Mouse (Mus musculus) heart, embryonic 14.5 days (tissue): ENCODE measurements around the gene Pds5b. TPM values are rescaled to one million over a fixed set of nuclear protein-coding genes. Genes with fewer than 3 reads are reported as not detected.
A peak's percentile ranks its signal among the peaks of the same experiment; 100 is the strongest.
"Not testable (repeated sequence)": the region's sequence is repeated elsewhere in the genome, so short reads cannot be mapped to it uniquely, and the experiment has no call there.

Experiments used
- ATAC-seq: fragments of 200-750 bp; cut with Nextera tagmentation; 2 replicates; pipeline ENCODE4 v1.8.0; 2017; ENCODE audit warnings: low read depth, moderate TSS enrichment; ENCODE audit not compliant: insufficient number of reproducible peaks, insufficient read depth, low FRiP score
- H3K27ac ChIP-seq, 2 experiments: fragments of 200-500 bp in 1 of 2; fragments of 300-500 bp in 1 of 2; sonication (generic) in 1 of 2; replicated peaks in 1 of 2; 2 replicates each; pipeline ENCODE4 v1.5.1; 2012 to 2014; ENCODE audit warnings: low read depth in 2 of 2, low read length in 2 of 2, control low read depth in 1 of 2, mild to moderate bottlenecking in 1 of 2, mixed read lengths in 1 of 2; ENCODE audit not compliant: control insufficient read depth in 1 of 2, insufficient read depth in 1 of 2
- H3K27me3 ChIP-seq: fragments of 300-500 bp; sonication (generic); 2 replicates; pipeline ENCODE4 v1.6.1; 2014; ENCODE audit warnings: mild to moderate bottlenecking, low read length, control low read depth; ENCODE audit not compliant: control insufficient read depth, insufficient read depth
- H3K36me3 ChIP-seq: fragments of 300-500 bp; sonication (generic); 2 replicates; pipeline ENCODE4 v1.6.1; 2014; ENCODE audit warnings: mild to moderate bottlenecking, control low read depth, low read length, mixed read lengths; ENCODE audit not compliant: control insufficient read depth, insufficient read depth
- H3K4me1 ChIP-seq, 2 experiments: fragments of 200-500 bp in 1 of 2; fragments of 300-500 bp in 1 of 2; sonication (generic) in 1 of 2; 2 replicates each; pipeline ENCODE4 v1.6.1; 2012 to 2014; ENCODE audit warnings: low read length in 2 of 2, control low read depth in 1 of 2, mixed read lengths in 1 of 2; ENCODE audit not compliant: control insufficient read depth in 2 of 2, insufficient read depth in 2 of 2
- H3K4me2 ChIP-seq: fragments of 300-500 bp; sonication (generic); 2 replicates; pipeline ENCODE4 v1.6.1; 2014; ENCODE audit warnings: mild to moderate bottlenecking, low read length
- H3K4me3 ChIP-seq, 2 experiments: fragments of 200-500 bp in 1 of 2; fragments of 300-500 bp in 1 of 2; sonication (generic) in 1 of 2; 2 replicates each; pipeline ENCODE4 v1.5.1; 2012 to 2014; ENCODE audit warnings: low read length in 2 of 2, mild to moderate bottlenecking in 2 of 2, control low read depth in 1 of 2, low read depth in 1 of 2, moderate library complexity in 1 of 2; ENCODE audit not compliant: control insufficient read depth in 1 of 2, insufficient read depth in 1 of 2
- H3K9ac ChIP-seq: fragments of 300-500 bp; sonication (generic); 2 replicates; pipeline ENCODE4 v1.6.1; 2014; ENCODE audit warnings: mild to moderate bottlenecking, low read length
- H3K9me3 ChIP-seq: fragments of 300-500 bp; sonication (generic); 2 replicates; pipeline ENCODE4 v1.6.1; 2016; ENCODE audit warnings: low read length, control low read depth; ENCODE audit not compliant: control insufficient read depth
- WGBS: fragments of 180-500 bp; shearing (Covaris S2); extraction: QIAGEN DNeasy Blood & Tissue Kit; methylation state at CpG from one replicate; pipeline ENCODE4 v1.1.7; 2014; 5-methylcytosine and 5-hydroxymethylcytosine counted together
- polyA plus RNA-seq: library from polyadenylated mRNA; unstranded; fragments of >200 nt; fragmentation: Nextera tagmentation; extraction: Ambion mirVana; gene quantifications from 2 replicates; pipeline ENCODE4 v1.2.1, GENCODE M21; 2014

Gene Pds5b
- polyA plus RNA-seq = 23.4 and 24.3 TPM in 2 replicates

GRCm38 (mm10) chr5:150673153-150673835, at the start of gene Pds5b:
Gene Pds5b (plus strand): TSS chr5:150673739.
- Histone ChIP-seq H3K27me3 (no peaks in the 10 kb centered on the region), H3K4me3 (peak within 1 kb of the TSS; percentile 72 to 95), H3K9ac (peak within 1 kb of the TSS; percentile 90), H3K36me3 (no peaks in the 10 kb centered on the region), H3K4me2 (peak within 1 kb of the TSS; percentile 71), H3K9me3 (no peaks in the 10 kb centered on the region), H3K4me1 (peaks cover 0 to 11% of the 10 kb centered on the region in 2 experiments; a peak in 3 of 4 replicates), H3K27ac (peak within 1 kb of the TSS; percentile 86 to 88)
- peak; percentile 95 for ATAC-seq
- 19% methylated on average over 36 of the region's 49 CpGs for WGBS

GRCm38 (mm10) chr5:150625528-150625927, 48.0 kb upstream of the Pds5b start:
- 0 out of 2 replicates have a peak, but pooled peaks have one; percentile 68 for ATAC-seq
- Histone ChIP-seq H3K9me3 (no peaks in the 10 kb centered on the region), H3K4me1 (peaks cover 0 to 9% of the 10 kb centered on the region in 2 experiments; a peak in 2 of 4 replicates), H3K27me3 (no peaks in the 10 kb centered on the region), H3K4me2 (no peak overlapping the region), H3K9ac (no peak overlapping the region), H3K4me3 (no peak overlapping the region), H3K27ac (no peak overlapping the region), H3K36me3 (no peaks in the 10 kb centered on the region; the same call in 1 of the 2 replicates)
- 42% methylated on average over 7 of the region's 7 CpGs for WGBS

GRCm38 (mm10) chr5:150629272-150629671, 44.3 kb upstream of the Pds5b start:
- ATAC-seq = no peak
- Histone ChIP-seq H3K4me2 (no peak overlapping the region), H3K4me1 (no peaks in the 10 kb centered on the region; a peak in 1 of 4 replicates), H3K9ac (no peak overlapping the region), H3K27ac (no peak overlapping the region), H3K36me3 (peaks cover 13% of the 10 kb centered on the region), H3K4me3 (no peak overlapping the region), H3K9me3 (no peaks in the 10 kb centered on the region), H3K27me3 (no peaks in the 10 kb centered on the region)
- 91% methylated on average over 1 of the region's 1 CpGs for WGBS

GRCm38 (mm10) chr5:150629692-150630091, 43.8 kb upstream of the Pds5b start:
- 79% methylated on average over 2 of the region's 2 CpGs for WGBS
- Histone ChIP-seq H3K36me3 (peaks cover 17% of the 10 kb centered on the region), H3K4me2 (no peak overlapping the region), H3K4me1 (no peaks in the 10 kb centered on the region; a peak in 1 of 4 replicates), H3K4me3 (no peak overlapping the region), H3K27me3 (no peaks in the 10 kb centered on the region), H3K27ac (no peak overlapping the region), H3K9ac (no peak overlapping the region), H3K9me3 (no peaks in the 10 kb centered on the region)
- no peak for ATAC-seq

- Histone ChIP-seq H3K9me3 (no peaks in the 10 kb centered on the region), H3K4me3 (no peak overlapping the region), H3K9ac (no peak overlapping the region), H3K27me3 (no peaks in the 10 kb centered on the region), H3K4me1 (no peaks in the 10 kb centered on the region), H3K4me2 (no peak overlapping the region), H3K27ac (no peak overlapping the region), H3K36me3 (peaks cover 82% of the 10 kb centered on the region)
- no peak for ATAC-seq
- WGBS = 83% methylated on average over 3 of the region's 3 CpGs
Measured at GRCm38 (mm10) chr5:150641440-150641839, 32.1 kb upstream of the Pds5b start.

GRCm38 (mm10) chr5:150643390-150643789, 30.1 kb upstream of the Pds5b start:
- not testable (repeated sequence) for H3K27ac ChIP-seq, H3K4me3 ChIP-seq, H3K4me2 ChIP-seq, H3K4me1 ChIP-seq, H3K9me3 ChIP-seq, H3K27me3 ChIP-seq, ATAC-seq, H3K9ac ChIP-seq
- WGBS = 94% methylated on average over 4 of the region's 4 CpGs
- H3K36me3 ChIP-seq = peaks cover 79% of the 10 kb centered on the region

GRCm38 (mm10) chr5:150644926-150645325, 28.6 kb upstream of the Pds5b start:
- no peak for ATAC-seq
- Histone ChIP-seq H3K4me2 (no peak overlapping the region), H3K4me3 (no peak overlapping the region), H3K4me1 (no peaks in the 10 kb centered on the region), H3K9me3 (no peaks in the 10 kb centered on the region), H3K27ac (no peak overlapping the region), H3K27me3 (no peaks in the 10 kb centered on the region), H3K9ac (no peak overlapping the region), H3K36me3 (peaks cover 83% of the 10 kb centered on the region)
- 91% methylated on average over 4 of the region's 4 CpGs for WGBS
